In the genomic region with DNA sequence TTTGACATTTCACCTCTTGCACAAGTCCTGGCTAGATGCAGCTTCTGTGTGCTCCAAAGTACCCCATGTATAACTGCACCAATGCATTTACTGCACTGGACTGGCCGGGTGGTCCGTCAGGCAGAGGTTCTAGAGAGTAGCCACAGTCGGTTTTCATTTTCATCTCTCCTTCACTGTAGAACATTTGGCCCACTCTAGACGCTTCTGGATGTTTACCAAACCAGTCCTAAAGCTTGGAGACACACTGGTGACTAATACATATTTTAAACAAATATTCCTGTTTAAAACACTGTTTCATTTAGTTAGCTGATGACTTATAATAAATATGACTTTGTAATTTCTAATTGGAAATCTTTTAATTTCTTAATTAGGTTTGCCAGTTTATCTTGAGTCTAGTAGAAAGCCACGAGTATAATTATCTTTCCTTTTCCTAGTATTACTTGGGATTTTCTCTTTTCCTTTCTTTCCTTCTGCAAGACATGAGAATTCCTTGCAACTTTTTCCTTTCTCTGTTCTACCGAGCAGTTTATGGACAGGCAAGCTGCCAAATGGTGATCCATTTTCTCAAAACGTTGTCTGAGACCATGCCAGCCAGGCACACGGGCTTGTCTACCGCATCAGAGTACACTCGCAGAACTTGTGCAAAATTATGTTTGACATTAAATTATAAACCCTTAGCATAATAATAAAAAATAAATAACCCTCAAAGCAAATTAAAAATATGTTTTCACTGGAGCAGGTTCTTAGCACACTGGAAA, we compare ENCODE assay signal across 16 mouse cellular contexts.
DNase-seq lines count a peak whose midpoint lies in the region; ATAC-seq and TF ChIP-seq lines count a peak whose summit lies in the region.
"Had no signal": no experiment of that assay in that cellular context is flagged by ENCODE, and none has a peak within 500 bp of the region (broad histone marks: within the 10 kb centered on the region; RNA-seq: fewer than 3 reads in every experiment).

No protein-coding gene starts in this region.

- H3K4me2 ChIP-seq in forebrain, embryonic 14.5 days (ENCODE audit: low read length), result no peak overlapping the region
- H3K4me2 ChIP-seq in forebrain, postnatal 0 days (ENCODE audit: low read depth), result no peak overlapping the region
- H3K4me2 ChIP-seq in lung, postnatal 0 days (replicated peaks; ENCODE audit: low read depth, low read length), result no peak overlapping the region
- H3K4me2 ChIP-seq: limb, embryonic 15.5 days; neural tube, embryonic 12.5 days had no signal

- H3K36me3 ChIP-seq in forebrain, embryonic 14.5 days (ENCODE audit: control insufficient read depth, insufficient read depth, low read length), result no peaks in the 10 kb centered on the region
- H3K36me3 ChIP-seq in forebrain, postnatal 0 days (ENCODE audit: insufficient read depth), result no peaks in the 10 kb centered on the region
- H3K36me3 ChIP-seq in lung, postnatal 0 days (ENCODE audit: insufficient read depth, low read length), result no peaks in the 10 kb centered on the region
- H3K36me3 ChIP-seq: hindbrain, embryonic 10.5 days; limb, embryonic 15.5 days; neural tube, embryonic 12.5 days had no signal

- no peaks in the 10 kb centered on the region for H3K27me3 ChIP-seq in forebrain, embryonic 14.5 days (replicated peaks; ENCODE audit: control insufficient read depth, insufficient read depth, low read length)
- no peaks in the 10 kb centered on the region for H3K27me3 ChIP-seq in forebrain, postnatal 0 days (ENCODE audit: insufficient read depth, low read length)
- no peaks in the 10 kb centered on the region for H3K27me3 ChIP-seq in lung, postnatal 0 days (replicated peaks; ENCODE audit: insufficient read depth, low read length)
- H3K27me3 ChIP-seq: limb, embryonic 15.5 days; neural tube, embryonic 12.5 days had no signal

- peak; percentile 47 for DNase-seq in forebrain, embryonic 14.5 days (ENCODE audit: low spot score)
- no peak for DNase-seq in forebrain, postnatal 0 days
- DNase-seq in lung, postnatal 0 days (ENCODE audit: low spot score), result peak; percentile 19
- DNase-seq in lung, postnatal 14 days, result no peak
- peak; percentile 6 for DNase-seq in Muller cell, postnatal 12 days (ENCODE audit: inconsistent ontology term)
- peak; percentile 38 for DNase-seq in fibroblast of lung, adult 2 months (ENCODE audit: low read depth)
- DNase-seq in embryo, embryonic 10.5 days (ENCODE audit: low spot score), result no peak
- DNase-seq: cerebellum, adult 2 months; gastrocnemius, adult 2 months; heart, adult 2 months; kidney, adult 2 months; kidney, postnatal 25 days; thymus, postnatal 36 days had no signal

- no peak overlapping the region for H3K9ac ChIP-seq in forebrain, embryonic 14.5 days (ENCODE audit: low read length)
- H3K9ac ChIP-seq in forebrain, postnatal 0 days, result no peak overlapping the region
- no peak overlapping the region for H3K9ac ChIP-seq in lung, postnatal 0 days (replicated peaks; ENCODE audit: low read depth)
- H3K9ac ChIP-seq: limb, embryonic 15.5 days; neural tube, embryonic 12.5 days had no signal

- H3K4me1 ChIP-seq in forebrain, embryonic 14.5 days (ENCODE audit: control insufficient read depth, insufficient read depth, low read length), result peaks cover 4% of the 10 kb centered on the region; the same call in 1 of the 2 replicates
- H3K4me1 ChIP-seq in forebrain, postnatal 0 days (ENCODE audit: insufficient read depth), result no peaks in the 10 kb centered on the region
- H3K4me1 ChIP-seq in lung, postnatal 0 days (ENCODE audit: insufficient read depth, low read depth, low read length), result no peaks in the 10 kb centered on the region
- H3K4me1 ChIP-seq: hindbrain, embryonic 10.5 days; limb, embryonic 15.5 days; neural tube, embryonic 12.5 days had no signal

- WGBS in forebrain, embryonic 14.5 days, result 76% methylated on average over 10 of the region's 10 CpGs
- 57% methylated on average over 10 of the region's 10 CpGs for WGBS in forebrain, postnatal 0 days
- 51% methylated on average over 10 of the region's 10 CpGs for WGBS in lung, postnatal 0 days

- H3K4me3 ChIP-seq in forebrain, embryonic 14.5 days (ENCODE audit: low read depth, low read length), result no peak overlapping the region
- H3K4me3 ChIP-seq in forebrain, postnatal 0 days (ENCODE audit: low read depth, low read length), result no peak overlapping the region
- no peak overlapping the region for H3K4me3 ChIP-seq in lung, postnatal 0 days (ENCODE audit: low read depth, low read length)
- H3K4me3 ChIP-seq: gastrocnemius, adult 2 months; heart, adult 2 months; hindbrain, embryonic 10.5 days; limb, embryonic 15.5 days; neural tube, embryonic 12.5 days had no signal

- H3K27ac ChIP-seq in forebrain, embryonic 14.5 days (ENCODE audit: low read depth, low read length), result no peak overlapping the region
- no peak overlapping the region for H3K27ac ChIP-seq in forebrain, postnatal 0 days (ENCODE audit: low read depth, low read length)
- H3K27ac ChIP-seq in lung, postnatal 0 days (ENCODE audit: low read length), result no peak overlapping the region
- H3K27ac ChIP-seq: gastrocnemius, adult 2 months; heart, adult 2 months; hindbrain, embryonic 10.5 days; limb, embryonic 15.5 days; neural tube, embryonic 12.5 days had no signal

- H3K9me3 ChIP-seq in forebrain, embryonic 14.5 days (replicated peaks; ENCODE audit: control insufficient read depth, low read length), result no peaks in the 10 kb centered on the region
- H3K9me3 ChIP-seq in forebrain, postnatal 0 days (ENCODE audit: low read length), result no peaks in the 10 kb centered on the region
- H3K9me3 ChIP-seq in lung, postnatal 0 days (ENCODE audit: low read length), result no peaks in the 10 kb centered on the region
- H3K9me3 ChIP-seq: hindbrain, embryonic 10.5 days; limb, embryonic 15.5 days; neural tube, embryonic 12.5 days had no signal

- no peak for TF ChIP-seq CTCF in forebrain, postnatal 0 days (IDR thresholded peaks at IDR 0.05; ENCODE audit: low read depth)
- TF ChIP-seq CTCF in lung, postnatal 0 days (IDR thresholded peaks at IDR 0.05), result no peak

- no peak for TF ChIP-seq EP300 in lung, postnatal 0 days (IDR thresholded peaks at IDR 0.05)

- ATAC-seq in forebrain, embryonic 14.5 days, result no peak
- ATAC-seq in forebrain, postnatal 0 days, result no peak
- no peak for ATAC-seq in lung, postnatal 0 days

Comparison
In these comparisons a context has a peak if more than half of its experiments do, and no peak if none do; other contexts are left out.
1. DNase-seq: peak in forebrain, embryonic 14.5 days (single experiment), lung, postnatal 0 days (single experiment), Muller cell, postnatal 12 days (single experiment) and fibroblast of lung, adult 2 months (single experiment); none in forebrain, postnatal 0 days (single experiment), lung, postnatal 14 days (single experiment) and embryo, embryonic 10.5 days (single experiment).